ENCODE assay signal across 8 mouse cellular contexts in the genomic region with DNA sequence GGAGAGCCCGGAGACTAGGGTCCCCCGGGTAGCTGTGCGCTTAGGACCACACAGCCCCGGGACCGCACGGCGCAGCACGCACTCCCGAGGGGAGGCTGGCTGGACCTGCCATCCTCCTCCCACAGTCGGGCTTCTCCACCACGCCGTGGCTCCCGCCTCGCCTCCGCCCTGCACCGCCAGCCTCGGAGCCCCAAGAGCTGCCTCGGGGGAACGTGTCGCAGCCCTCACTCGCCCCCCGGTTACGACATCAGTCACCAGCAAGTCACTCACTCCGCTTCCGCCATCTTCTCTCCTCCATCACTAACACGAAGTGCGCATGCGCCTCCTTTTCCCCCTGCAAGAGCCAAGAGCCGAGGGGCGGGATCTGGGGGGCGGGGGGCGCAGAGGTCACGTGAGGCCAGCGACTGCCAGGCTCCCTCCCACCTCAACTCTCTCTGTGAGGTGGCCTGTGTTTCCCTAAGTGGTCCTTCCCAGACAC. TPM values are rescaled to one million over a fixed set of nuclear protein-coding genes. Genes with fewer than 3 reads are reported as not detected.
A peak's percentile ranks its signal among the peaks of the same experiment; 100 is the strongest.
DNase-seq lines count a peak whose midpoint lies in the region; ATAC-seq and TF ChIP-seq lines count a peak whose summit lies in the region.

A gene (minus strand): TSS at position 312 of the 478 bp plus-strand sequence.

- TF ChIP-seq CTCF in MEL (IDR thresholded peaks at IDR 0.05 in 2 of 3, conservative IDR thresholded peaks at IDR 0.05 in 1 of 3; ENCODE audit: control insufficient read depth in 1 of 3, insufficient read depth in 1 of 3, low read depth in 2 of 3, low read length in 3 of 3, poor library complexity in 1 of 3, severe bottlenecking in 1 of 3), result no peak
- no peak for TF ChIP-seq CTCF in cerebellum, adult 2 months (IDR thresholded peaks at IDR 0.05; ENCODE audit: borderline replicate concordance, insufficient read depth, low read depth, low read length)
- no peak for TF ChIP-seq CTCF in lung, postnatal 0 days (IDR thresholded peaks at IDR 0.05)

- no peak for TF ChIP-seq EP300 in MEL (IDR thresholded peaks at IDR 0.05; ENCODE audit: low read depth in 1 of 2, low read length in 2 of 2)
- no peak for TF ChIP-seq EP300 in lung, postnatal 0 days (IDR thresholded peaks at IDR 0.05)

- peak; percentile 73 to 85 for TF ChIP-seq POLR2A in MEL (IDR thresholded peaks at IDR 0.05; ENCODE audit: control insufficient read depth in 1 of 2, insufficient read depth in 1 of 2, low read depth in 1 of 2, low read length in 2 of 2, poor library complexity in 1 of 2)
- peak; percentile 93 for TF ChIP-seq POLR2A in cerebellum, adult 2 months (IDR thresholded peaks at IDR 0.05; ENCODE audit: borderline replicate concordance, insufficient read depth, low read length)

- no peaks in the 10 kb centered on the region for H3K9me3 ChIP-seq in MEL (replicated peaks; ENCODE audit: insufficient read depth, low read length)
- no peaks in the 10 kb centered on the region for H3K9me3 ChIP-seq in lung, postnatal 0 days (ENCODE audit: low read length)

- peaks cover 25% of the 10 kb centered on the region for H3K79me2 ChIP-seq in MEL (ENCODE audit: control insufficient read depth, insufficient read depth, low read length, poor library complexity)

- H3K4me3 ChIP-seq in MEL (ENCODE audit: control insufficient read depth in 1 of 2, insufficient read depth in 1 of 2, low read depth in 2 of 2, low read length in 2 of 2), result peak within 1 kb of the TSS; percentile 87 to 89
- peak within 1 kb of the TSS; percentile 97 for H3K4me3 ChIP-seq in cerebellum, adult 2 months (replicated peaks; ENCODE audit: insufficient read depth, low read depth, low read length)
- H3K4me3 ChIP-seq in lung, postnatal 0 days (ENCODE audit: low read depth, low read length), result peak within 1 kb of the TSS; percentile 95

- no peaks in the 10 kb centered on the region for H3K27me3 ChIP-seq in MEL (ENCODE audit: control insufficient read depth in 1 of 2, insufficient read depth in 2 of 2, low read length in 2 of 2)
- H3K27me3 ChIP-seq in cerebellum, adult 2 months (ENCODE audit: control insufficient read depth, insufficient read depth, low read length), result no peaks in the 10 kb centered on the region
- no peaks in the 10 kb centered on the region for H3K27me3 ChIP-seq in lung, postnatal 0 days (replicated peaks; ENCODE audit: insufficient read depth, low read length)

- H3K4me2 ChIP-seq in lung, postnatal 0 days (replicated peaks; ENCODE audit: low read depth, low read length), result peak within 1 kb of the TSS; percentile 72

- 1% methylated on average over 34 of the region's 34 CpGs for WGBS in cerebellum, adult 2 months
- 1% methylated on average over 29 of the region's 34 CpGs for WGBS in lung, postnatal 0 days

- H3K4me1 ChIP-seq in MEL (ENCODE audit: control insufficient read depth in 1 of 2, insufficient read depth in 2 of 2, low read length in 2 of 2), result peaks cover 2 to 13% of the 10 kb centered on the region in 2 experiments; a peak in 2 of 4 replicates
- H3K4me1 ChIP-seq in cerebellum, adult 2 months (ENCODE audit: control insufficient read depth, insufficient read depth, low read length), result peaks cover 3% of the 10 kb centered on the region; the same call in 1 of the 2 replicates
- H3K4me1 ChIP-seq in lung, postnatal 0 days (ENCODE audit: insufficient read depth, low read depth, low read length), result no peaks in the 10 kb centered on the region

- peak within 1 kb of the TSS; percentile 92 for H3K9ac ChIP-seq in MEL (ENCODE audit: control insufficient read depth, low read depth, low read length, poor library complexity, severe bottlenecking)
- peak within 1 kb of the TSS; percentile 82 for H3K9ac ChIP-seq in lung, postnatal 0 days (replicated peaks; ENCODE audit: low read depth)

- H3K36me3 ChIP-seq in MEL (ENCODE audit: control insufficient read depth in 1 of 2, insufficient read depth in 2 of 2, low read length in 2 of 2), result peaks cover 8 to 14% of the 10 kb centered on the region in 2 experiments
- H3K36me3 ChIP-seq in lung, postnatal 0 days (ENCODE audit: insufficient read depth, low read length), result no peaks in the 10 kb centered on the region; the same call in 1 of the 2 replicates

- DNase-seq in MEL (ENCODE audit: low read depth, low spot score), result peak; percentile 97
- peak; percentile 90 to 93 for DNase-seq in cerebellum, adult 2 months
- peak; percentile 97 for DNase-seq in forelimb bud, embryonic 11.5 days (ENCODE audit: low read depth, low spot score)
- DNase-seq in layer of hippocampus, adult 9-11 months, result peak; percentile 94
- DNase-seq in lung, postnatal 0 days (ENCODE audit: low spot score), result peak; percentile 96
- peak; percentile 85 for DNase-seq in ovary, postnatal 14 days (ENCODE audit: low spot score)
- DNase-seq in thymus, postnatal 14 days, result peak; percentile 96

- peak; percentile 63 to 91 for ATAC-seq in hematopoietic stem cell, adult 5-6 weeks (replicated peaks in 1 of 2; ENCODE audit: insufficient read depth in 1 of 2, low FRiP score in 2 of 2, low TSS enrichment in 1 of 2, low read depth in 1 of 2, poor library complexity in 2 of 2, severe bottlenecking in 2 of 2)
- ATAC-seq in lung, postnatal 0 days, result peak; percentile 86

- TF ChIP-seq RAD21 in MEL (IDR thresholded peaks at IDR 0.05; ENCODE audit: low read depth, low read length), result no peak

- peak within 1 kb of the TSS; percentile 38 for H3K27ac ChIP-seq in MEL (ENCODE audit: control insufficient read depth, low read depth, low read length)
- peak within 1 kb of the TSS; percentile 89 for H3K27ac ChIP-seq in cerebellum, adult 2 months (ENCODE audit: insufficient read depth, low read length)
- H3K27ac ChIP-seq in lung, postnatal 0 days (ENCODE audit: low read length), result peak within 1 kb of the TSS; percentile 93

TF ChIP-seq in MEL, 35 proteins besides CTCF, POLR2A, EP300 and RAD21:
- TF ChIP-seq TCF12 (IDR thresholded peaks at IDR 0.05; ENCODE audit: low read depth, low read length), result peak; percentile 54
- TF ChIP-seq SIN3A (IDR thresholded peaks at IDR 0.05; ENCODE audit: low read length), result peak; percentile 77; the same call in 1 of the 2 replicates
- peak; percentile 92 for TF ChIP-seq BHLHE40 (IDR thresholded peaks at IDR 0.05; ENCODE audit: borderline replicate concordance, low read depth, low read length)
- TF ChIP-seq ETS1 (IDR thresholded peaks at IDR 0.05; ENCODE audit: low read depth, low read length), result no peak
- peak; percentile 84 for TF ChIP-seq HCFC1 (IDR thresholded peaks at IDR 0.05; ENCODE audit: low read depth, low read length)
- peak; percentile 80 for TF ChIP-seq NRF1 (IDR thresholded peaks at IDR 0.05; ENCODE audit: insufficient read depth, low read depth, low read length, poor library complexity, severe bottlenecking)
- no peak for TF ChIP-seq RCOR1 (IDR thresholded peaks at IDR 0.05; ENCODE audit: low read depth, low read length)
- no peak for TF ChIP-seq MAFK (IDR thresholded peaks at IDR 0.05; ENCODE audit: borderline replicate concordance, low read depth, low read length)
- TF ChIP-seq NELFE (IDR thresholded peaks at IDR 0.05; ENCODE audit: low read depth, low read length), result peak; percentile 73
- no peak; the same call in 1 of the 2 replicates for TF ChIP-seq ZMIZ1 (IDR thresholded peaks at IDR 0.05; ENCODE audit: low read depth, low read length)
- TF ChIP-seq TBP (IDR thresholded peaks at IDR 0.05; ENCODE audit: low read depth, low read length), result peak; percentile 59; the same call in 1 of the 2 replicates
- peak; percentile 69 for TF ChIP-seq MAX (IDR thresholded peaks at IDR 0.05; ENCODE audit: low read length)
- TF ChIP-seq MXI1 (IDR thresholded peaks at IDR 0.05; ENCODE audit: low read depth, low read length), result peak; percentile 53; the same call in 1 of the 2 replicates
- peak; percentile 89 for TF ChIP-seq ELF1 (IDR thresholded peaks at IDR 0.05; ENCODE audit: low read depth, low read length)
- peak; percentile 100 for TF ChIP-seq USF1 (IDR thresholded peaks at IDR 0.05; ENCODE audit: low read depth, low read length)
- peak; percentile 64; the same call in 1 of the 2 replicates for TF ChIP-seq MAZ (IDR thresholded peaks at IDR 0.05; ENCODE audit: low read depth, low read length)
- TF ChIP-seq POLR2AphosphoS2 (IDR thresholded peaks at IDR 0.05; ENCODE audit: low read length), result peak; percentile 77; the same call in 1 of the 2 replicates
- peak; percentile 70 to 91 for TF ChIP-seq USF2 (IDR thresholded peaks at IDR 0.05; ENCODE audit: borderline replicate concordance in 1 of 2, insufficient read depth in 1 of 2, low read depth in 1 of 2, low read length in 2 of 2)
- TF ChIP-seq MEF2A (IDR thresholded peaks at IDR 0.05; ENCODE audit: extremely low read depth, insufficient replicate concordance, low read depth, low read length, poor library complexity, severe bottlenecking), result no peak
- TF ChIP-seq SMC3 (IDR thresholded peaks at IDR 0.05; ENCODE audit: low read depth, low read length), result no peak

RNA-seq across cellular contexts. Expression of the gene that starts here (rescaled TPM):
- total RNA-seq in MEL (2012; rRNA removed), result 3.2 and 3.5 TPM in 2 replicates
- polyA plus RNA-seq in MEL (2012; ENCODE audit: insufficient read depth in 1 of 2, insufficient read length in 2 of 2, low read depth in 1 of 2, low replicate concordance in 2 of 2, missing spikeins in 1 of 2), result 10 to 100 TPM in 1 of 2 experiments, not detected in 1; 11.4 TPM
- 25.9 and 30.1 TPM in 2 replicates for polyA plus RNA-seq in cerebellum, adult 2 months (2012; rRNA removed)
- total RNA-seq in hematopoietic stem cell, adult 5-6 weeks (2017), result 22.7 and 27.5 TPM in 2 replicates
- 4.4 and 4.8 TPM in 2 replicates for polyA plus RNA-seq in lung, postnatal 0 days (2015; fragmentation: Nextera tagmentation; extraction: Ambion mirVana)

Comparison
In these comparisons a context has a peak if more than half of its experiments do, and no peak if none do; other contexts are left out.
1. Peak in every context shown above with its lines: DNase-seq, ATAC-seq, H3K4me3 ChIP-seq and H3K27ac ChIP-seq.
2. H3K27ac ChIP-seq: peak in every context shown above with its lines; median percentile 93 in lung, postnatal 0 days; 89 in cerebellum, adult 2 months; 38 in MEL.